Mouse (Mus musculus): ENCODE data around the gene Morc3. TPM values are rescaled to one million over a fixed set of nuclear protein-coding genes. Genes with fewer than 3 reads are reported as not detected.

The Morc3 gene
- polyA plus RNA-seq, 1 experiment from 2014 or later = 28.7 TPM

DNA sequence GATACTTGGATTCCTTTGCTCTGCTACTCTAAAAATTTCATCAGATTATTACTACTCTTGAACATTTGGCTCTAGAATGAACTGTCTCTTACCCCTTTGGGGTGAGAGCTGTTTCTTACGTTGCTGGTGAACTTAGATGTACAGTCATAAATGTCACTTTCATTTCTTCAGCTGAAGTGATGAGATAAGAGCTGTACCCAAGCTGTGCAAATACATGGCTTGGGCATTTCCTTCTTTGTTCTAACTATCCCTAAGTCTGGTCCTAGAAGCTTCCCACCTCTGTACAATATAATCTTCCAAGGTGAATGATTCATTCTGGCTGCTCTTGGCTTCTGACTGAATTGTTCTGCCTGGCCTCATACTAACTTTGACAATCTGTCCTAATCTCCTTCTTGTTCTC lies 7.1 kb downstream of the Morc3 start:
- no peaks in the 10 kb centered on the region for H3K4me1 ChIP-seq (ENCODE audit: control insufficient read depth, insufficient read depth, low read depth, low read length)
- no peak overlapping the region for H3K9ac ChIP-seq (ENCODE audit: low read depth, low read length)
- peaks cover 2% of the 10 kb centered on the region; the same call in 1 of the 2 replicates for H3K36me3 ChIP-seq (ENCODE audit: control insufficient read depth, insufficient read depth, low read length)
- no peak for ATAC-seq
- WGBS = 92% methylated on average over 1 of the region's 1 CpGs
- H3K9me3 ChIP-seq (ENCODE audit: control insufficient read depth, low read length) = no peaks in the 10 kb centered on the region
- H3K4me2 ChIP-seq (ENCODE audit: low read length) = no peak overlapping the region
- no peaks in the 10 kb centered on the region for H3K27me3 ChIP-seq (replicated peaks; ENCODE audit: control insufficient read depth, insufficient read depth, low read length)
- H3K27ac ChIP-seq (ENCODE audit: low read depth, low read length) = no peak overlapping the region
- H3K4me3 ChIP-seq (ENCODE audit: low read length) = no peak overlapping the region

DNA sequence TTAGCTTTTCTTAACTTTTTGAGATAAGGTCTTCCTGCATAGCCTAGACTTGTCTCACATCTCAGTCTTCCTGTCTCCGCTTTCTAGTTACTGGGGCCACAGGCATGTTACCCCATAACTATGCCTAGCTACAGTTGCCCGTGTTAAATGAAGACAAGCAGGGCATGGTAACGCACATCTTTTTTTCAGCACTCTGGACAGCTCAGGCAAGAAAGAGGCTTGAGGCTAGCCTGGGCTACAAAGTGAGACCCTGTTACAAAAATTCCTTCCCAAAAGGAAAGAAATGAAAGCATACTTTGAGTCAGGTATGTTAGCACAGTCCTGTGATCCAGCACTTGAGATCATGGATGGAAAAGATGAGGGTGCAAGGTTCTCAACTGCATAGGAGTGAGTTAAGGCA lies 18.6 kb downstream of the Morc3 start:
- Histone ChIP-seq H3K9me3 (ENCODE audit: control insufficient read depth, low read length) (no peaks in the 10 kb centered on the region), H3K27me3 (replicated peaks; ENCODE audit: control insufficient read depth, insufficient read depth, low read length) (no peaks in the 10 kb centered on the region), H3K4me2 (ENCODE audit: low read length) (no peak overlapping the region), H3K4me3 (ENCODE audit: low read length) (no peak overlapping the region), H3K4me1 (ENCODE audit: control insufficient read depth, insufficient read depth, low read depth, low read length) (no peaks in the 10 kb centered on the region), H3K36me3 (ENCODE audit: control insufficient read depth, insufficient read depth, low read length) (peaks cover 41% of the 10 kb centered on the region), H3K9ac (ENCODE audit: low read depth, low read length) (no peak overlapping the region), H3K27ac (ENCODE audit: low read depth, low read length) (no peak overlapping the region)
- WGBS = 96% methylated on average over 3 of the region's 3 CpGs
- ATAC-seq = no peak

DNA sequence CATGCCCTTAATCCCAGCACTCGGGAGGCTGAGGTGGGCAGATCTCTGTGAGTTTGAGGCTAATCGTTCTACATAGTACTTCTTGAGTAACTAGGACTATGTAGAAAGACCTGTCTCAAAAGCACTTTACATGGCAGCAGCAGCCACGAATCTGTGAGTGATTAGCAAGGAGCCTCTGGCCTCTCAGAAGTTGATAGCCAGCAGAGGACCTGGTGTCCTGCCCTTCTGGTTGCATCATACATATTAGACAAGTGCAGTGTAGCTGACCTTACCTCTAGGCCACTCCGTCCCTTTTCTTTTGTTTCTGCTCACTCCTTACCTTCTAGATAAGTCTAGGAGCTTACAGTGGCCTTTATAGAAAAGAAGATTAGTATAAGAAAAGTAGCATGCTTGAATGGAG lies 28.0 kb downstream of the Morc3 start:
- no peak overlapping the region for H3K9ac ChIP-seq (ENCODE audit: low read depth, low read length)
- no peak overlapping the region for H3K27ac ChIP-seq (ENCODE audit: low read depth, low read length)
- no peaks in the 10 kb centered on the region for H3K9me3 ChIP-seq (ENCODE audit: control insufficient read depth, low read length)
- WGBS = 92% methylated on average over 4 of the region's 4 CpGs
- H3K4me2 ChIP-seq (ENCODE audit: low read length) = no peak overlapping the region
- no peak for ATAC-seq
- no peak overlapping the region for H3K4me3 ChIP-seq (ENCODE audit: low read length)
- H3K4me1 ChIP-seq (ENCODE audit: control insufficient read depth, insufficient read depth, low read depth, low read length) = no peaks in the 10 kb centered on the region
- H3K27me3 ChIP-seq (replicated peaks; ENCODE audit: control insufficient read depth, insufficient read depth, low read length) = no peaks in the 10 kb centered on the region
- H3K36me3 ChIP-seq (ENCODE audit: control insufficient read depth, insufficient read depth, low read length) = peaks cover 41% of the 10 kb centered on the region

DNA sequence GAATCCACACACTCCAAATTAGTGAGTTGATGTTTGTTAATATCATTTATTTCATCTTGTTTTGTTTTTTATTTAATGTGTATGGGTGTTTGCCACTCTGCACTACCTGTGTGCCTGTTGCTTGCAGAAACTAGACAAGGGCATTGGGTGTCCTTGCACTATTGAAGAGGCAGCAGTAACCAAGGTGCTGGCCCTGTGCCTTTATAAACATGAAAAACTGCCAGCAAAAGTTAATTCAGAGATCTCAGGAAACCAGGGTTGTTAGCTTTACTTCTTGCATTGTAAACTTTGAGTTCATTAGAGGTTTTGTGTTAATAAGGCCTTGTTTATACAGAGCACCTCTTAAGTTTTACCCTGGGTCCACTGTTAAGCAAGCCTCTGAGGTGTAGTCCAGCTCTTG lies 28.8 kb downstream of the Morc3 start:
- no peaks in the 10 kb centered on the region for H3K27me3 ChIP-seq (replicated peaks; ENCODE audit: control insufficient read depth, insufficient read depth, low read length)
- H3K27ac ChIP-seq (ENCODE audit: low read depth, low read length) = no peak overlapping the region
- no peak overlapping the region for H3K4me2 ChIP-seq (ENCODE audit: low read length)
- H3K4me3 ChIP-seq (ENCODE audit: low read length) = no peak overlapping the region
- no peak for ATAC-seq
- peaks cover 46% of the 10 kb centered on the region for H3K36me3 ChIP-seq (ENCODE audit: control insufficient read depth, insufficient read depth, low read length)
- no peaks in the 10 kb centered on the region for H3K9me3 ChIP-seq (ENCODE audit: control insufficient read depth, low read length)
- no peaks in the 10 kb centered on the region for H3K4me1 ChIP-seq (ENCODE audit: control insufficient read depth, insufficient read depth, low read depth, low read length)
- no peak overlapping the region for H3K9ac ChIP-seq (ENCODE audit: low read depth, low read length)

DNA sequence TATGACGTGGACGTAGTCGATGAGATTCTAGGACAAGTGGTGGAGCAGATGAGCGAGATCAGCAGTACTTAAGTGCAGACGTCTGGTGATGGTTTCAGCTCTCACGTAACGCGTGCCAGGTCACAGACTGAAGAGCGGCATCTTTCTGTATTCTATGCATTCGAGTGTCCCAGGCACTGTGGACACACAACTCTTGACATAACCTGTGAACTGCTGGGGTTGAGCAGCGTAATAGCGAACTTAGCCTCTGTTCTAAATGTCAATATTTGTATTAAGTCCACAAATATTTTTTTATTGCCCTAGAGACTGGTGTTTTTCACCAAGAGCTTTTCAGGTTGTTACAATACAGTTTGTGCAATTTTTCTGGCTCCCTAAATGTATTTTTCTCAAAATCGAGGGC lies 42.9 kb downstream of the Morc3 start:
- no peak overlapping the region for H3K4me3 ChIP-seq (ENCODE audit: low read length)
- no peaks in the 10 kb centered on the region for H3K27me3 ChIP-seq (replicated peaks; ENCODE audit: control insufficient read depth, insufficient read depth, low read length)
- no peaks in the 10 kb centered on the region for H3K9me3 ChIP-seq (ENCODE audit: control insufficient read depth, low read length)
- 93% methylated on average over 13 of the region's 13 CpGs for WGBS
- H3K9ac ChIP-seq (ENCODE audit: low read depth, low read length) = no peak overlapping the region
- H3K4me2 ChIP-seq (ENCODE audit: low read length) = no peak overlapping the region
- ATAC-seq = no peak
- H3K4me1 ChIP-seq (ENCODE audit: control insufficient read depth, insufficient read depth, low read depth, low read length) = no peaks in the 10 kb centered on the region
- H3K27ac ChIP-seq (ENCODE audit: low read depth, low read length) = no peak overlapping the region
- peaks cover 49% of the 10 kb centered on the region for H3K36me3 ChIP-seq (ENCODE audit: control insufficient read depth, insufficient read depth, low read length)

DNA sequence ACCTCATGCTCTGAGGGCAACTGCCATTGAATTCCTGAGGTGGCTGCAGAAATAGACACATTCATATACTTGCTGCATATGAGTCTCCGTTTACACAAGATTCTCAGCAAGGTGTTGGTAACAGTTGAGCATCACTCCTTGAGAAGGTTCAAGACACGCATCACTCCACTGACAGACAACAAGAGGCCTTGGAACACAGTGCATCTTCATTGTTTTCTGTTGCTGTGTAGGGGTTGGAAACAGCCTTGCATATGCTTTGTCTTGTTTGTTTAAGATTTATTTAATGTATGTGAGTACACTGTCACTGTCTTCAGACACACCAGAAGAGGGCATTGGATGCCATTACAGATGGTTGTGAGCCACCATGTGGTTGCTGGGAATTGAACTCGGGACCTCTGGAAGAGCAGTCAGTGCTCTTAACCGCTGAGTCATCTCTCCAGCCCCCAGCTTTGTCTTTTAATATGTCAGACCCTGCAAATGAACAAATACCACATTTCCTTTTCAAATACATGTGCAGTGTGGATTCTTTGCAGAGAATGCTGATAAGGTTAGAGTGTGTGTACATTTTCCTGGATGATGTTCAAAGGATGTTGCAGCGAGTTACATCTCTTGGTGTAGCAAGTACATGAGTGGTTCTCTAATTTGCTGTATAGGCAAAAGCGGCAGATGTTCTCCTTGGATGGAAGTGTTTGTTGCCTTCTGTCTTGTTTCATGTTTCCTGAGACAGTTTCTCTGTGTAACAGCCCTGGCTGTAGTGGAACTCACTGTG lies 45.9 kb downstream of the Morc3 start:
- Histone ChIP-seq H3K4me3 (ENCODE audit: low read length) (no peak overlapping the region), H3K9ac (ENCODE audit: low read depth, low read length) (no peak overlapping the region), H3K4me1 (ENCODE audit: control insufficient read depth, insufficient read depth, low read depth, low read length) (no peaks in the 10 kb centered on the region), H3K27me3 (replicated peaks; ENCODE audit: control insufficient read depth, insufficient read depth, low read length) (no peaks in the 10 kb centered on the region), H3K27ac (ENCODE audit: low read depth, low read length) (no peak overlapping the region), H3K4me2 (ENCODE audit: low read length) (no peak overlapping the region), H3K9me3 (ENCODE audit: control insufficient read depth, low read length) (no peaks in the 10 kb centered on the region), H3K36me3 (ENCODE audit: control insufficient read depth, insufficient read depth, low read length) (peaks cover 28% of the 10 kb centered on the region)
- 93% methylated on average over 6 of the region's 6 CpGs for WGBS
- no peak; the same call in 1 of the 2 replicates for ATAC-seq

DNA sequence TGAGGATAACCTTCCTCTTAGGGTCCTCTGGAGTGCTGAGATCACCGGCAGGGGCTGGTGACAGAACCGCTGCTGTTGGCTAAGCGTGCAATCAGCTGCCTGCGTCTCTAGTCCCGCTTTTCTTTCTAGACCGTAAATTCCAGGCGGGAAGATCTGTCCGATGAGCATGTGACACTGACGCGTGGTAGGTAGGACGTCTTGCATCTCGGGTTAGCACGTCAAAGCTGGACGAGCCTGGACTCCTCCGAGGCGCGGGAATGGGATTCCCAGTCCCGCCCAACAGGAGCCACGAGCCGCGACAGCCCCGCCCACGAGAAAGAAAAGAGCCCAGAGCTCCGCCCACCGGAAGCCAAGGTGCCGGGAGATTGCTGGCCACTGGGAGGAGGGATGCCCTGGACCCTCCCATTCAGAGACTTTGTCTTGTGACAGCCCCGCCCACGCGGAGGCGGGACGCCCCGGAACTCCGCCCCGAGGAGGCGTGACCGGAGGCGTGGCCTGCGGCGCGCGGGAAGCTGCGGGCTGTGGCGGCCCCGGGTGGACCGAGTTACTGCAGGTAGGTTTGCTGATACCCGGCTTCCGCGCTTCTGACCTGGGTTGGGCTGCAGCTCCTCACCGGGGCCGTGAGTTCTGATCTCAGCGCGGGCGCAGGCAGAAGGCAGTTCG lies 51.6 kb downstream of the Morc3 start, which contains the start of gene Chaf1b:
Chaf1b (plus strand) TSS at position 479 of the 663 bp plus-strand sequence.
- no peaks in the 10 kb centered on the region for H3K9me3 ChIP-seq (ENCODE audit: control insufficient read depth, low read length)
- H3K4me3 ChIP-seq (ENCODE audit: low read length) = peak within 1 kb of the TSS; percentile 84
- H3K4me1 ChIP-seq (ENCODE audit: control insufficient read depth, insufficient read depth, low read depth, low read length) = peaks cover 3% of the 10 kb centered on the region; the same call in 1 of the 2 replicates
- H3K27me3 ChIP-seq (replicated peaks; ENCODE audit: control insufficient read depth, insufficient read depth, low read length) = no peaks in the 10 kb centered on the region
- peak within 1 kb of the TSS; percentile 98 for H3K4me2 ChIP-seq (ENCODE audit: low read length)
- H3K27ac ChIP-seq (ENCODE audit: low read depth, low read length) = peak within 1 kb of the TSS; percentile 59
- under 1% methylated on average over 49 of the region's 54 CpGs for WGBS
- peak; percentile 94 for ATAC-seq
- no peaks in the 10 kb centered on the region for H3K36me3 ChIP-seq (ENCODE audit: control insufficient read depth, insufficient read depth, low read length)
- peak within 1 kb of the TSS; percentile 71 for H3K9ac ChIP-seq (ENCODE audit: low read depth, low read length)

DNA sequence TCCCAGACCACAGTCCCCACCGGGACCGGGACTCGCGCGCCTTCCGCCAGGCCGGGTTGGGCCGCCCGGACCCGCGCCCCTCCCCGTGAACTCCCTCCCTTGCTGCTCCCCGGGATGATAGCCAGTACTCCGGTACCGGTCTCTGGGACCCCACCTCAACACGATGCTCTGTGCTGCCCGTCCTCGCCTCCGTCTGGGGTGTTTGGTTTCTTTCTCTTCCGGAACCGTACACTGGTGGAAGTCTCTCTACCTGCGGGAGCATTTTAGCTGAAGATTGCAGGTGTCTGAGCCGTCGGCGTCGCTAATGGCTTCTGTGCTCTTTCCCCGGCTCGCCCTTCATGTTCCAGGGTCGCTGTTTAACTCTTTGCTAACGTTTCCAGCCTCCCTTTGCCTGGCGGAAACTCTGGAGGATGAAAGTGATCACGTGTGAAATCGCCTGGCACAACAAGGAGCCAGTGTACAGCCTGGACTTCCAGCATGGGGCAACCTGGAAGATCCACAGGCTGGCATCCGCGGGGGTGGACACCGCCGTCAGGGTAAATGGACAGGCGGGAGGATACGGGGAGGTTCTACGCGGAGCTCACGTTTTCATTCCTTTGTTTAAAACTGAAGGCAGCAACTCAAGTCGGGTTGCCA lies 52.3 kb downstream of the Morc3 start:
- Histone ChIP-seq H3K4me3 (ENCODE audit: low read length) (peak overlapping the region; percentile 84), H3K27me3 (replicated peaks; ENCODE audit: control insufficient read depth, insufficient read depth, low read length) (no peaks in the 10 kb centered on the region), H3K4me2 (ENCODE audit: low read length) (peak overlapping the region; percentile 98), H3K36me3 (ENCODE audit: control insufficient read depth, insufficient read depth, low read length) (no peaks in the 10 kb centered on the region), H3K9me3 (ENCODE audit: control insufficient read depth, low read length) (no peaks in the 10 kb centered on the region), H3K27ac (ENCODE audit: low read depth, low read length) (no peak overlapping the region), H3K9ac (ENCODE audit: low read depth, low read length) (peak overlapping the region; percentile 71), H3K4me1 (ENCODE audit: control insufficient read depth, insufficient read depth, low read depth, low read length) (peaks cover 3% of the 10 kb centered on the region; the same call in 1 of the 2 replicates)
- under 1% methylated on average over 43 of the region's 43 CpGs for WGBS
- ATAC-seq = peak; percentile 18

DNA sequence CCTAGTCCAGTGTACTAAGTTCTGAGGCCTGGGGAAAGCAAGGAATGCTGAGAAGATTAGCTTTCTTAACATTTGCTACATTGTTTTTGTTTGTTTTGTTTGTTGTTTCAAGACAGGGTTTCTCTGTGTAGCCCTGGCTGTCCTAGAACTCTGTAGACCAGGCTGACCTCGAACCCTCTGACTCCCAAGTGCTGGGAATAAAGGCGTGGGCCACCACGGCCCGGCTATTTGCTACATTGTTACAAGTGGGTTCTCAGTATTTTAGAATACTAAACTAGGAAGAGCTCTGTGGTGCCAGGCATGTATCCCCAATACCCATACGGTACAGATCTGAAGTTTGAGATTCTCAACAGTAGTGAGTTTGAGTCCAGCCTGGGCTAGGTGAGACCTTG lies 52.8 kb downstream of the Morc3 start:
- Histone ChIP-seq H3K36me3 (ENCODE audit: control insufficient read depth, insufficient read depth, low read length) (no peaks in the 10 kb centered on the region), H3K4me3 (ENCODE audit: low read length) (peak overlapping the region; percentile 84), H3K27me3 (replicated peaks; ENCODE audit: control insufficient read depth, insufficient read depth, low read length) (no peaks in the 10 kb centered on the region), H3K9me3 (ENCODE audit: control insufficient read depth, low read length) (no peaks in the 10 kb centered on the region), H3K9ac (ENCODE audit: low read depth, low read length) (peak overlapping the region; percentile 71), H3K4me1 (ENCODE audit: control insufficient read depth, insufficient read depth, low read depth, low read length) (peaks cover 3% of the 10 kb centered on the region; the same call in 1 of the 2 replicates), H3K4me2 (ENCODE audit: low read length) (peak overlapping the region; percentile 98), H3K27ac (ENCODE audit: low read depth, low read length) (no peak overlapping the region)
- 42% methylated on average over 5 of the region's 5 CpGs for WGBS
- ATAC-seq = no peak

Measured in hindbrain, embryonic 16.5 days (tissue).